Mouse (Mus musculus): ENCODE measurements around the gene Trp53bp2. TPM values are rescaled to one million over a fixed set of nuclear protein-coding genes. Genes with fewer than 3 reads are reported as not detected.

Trp53bp2 gene
- polyA plus RNA-seq, 1 experiment from 2014 or later: 12.7 TPM

DNA sequence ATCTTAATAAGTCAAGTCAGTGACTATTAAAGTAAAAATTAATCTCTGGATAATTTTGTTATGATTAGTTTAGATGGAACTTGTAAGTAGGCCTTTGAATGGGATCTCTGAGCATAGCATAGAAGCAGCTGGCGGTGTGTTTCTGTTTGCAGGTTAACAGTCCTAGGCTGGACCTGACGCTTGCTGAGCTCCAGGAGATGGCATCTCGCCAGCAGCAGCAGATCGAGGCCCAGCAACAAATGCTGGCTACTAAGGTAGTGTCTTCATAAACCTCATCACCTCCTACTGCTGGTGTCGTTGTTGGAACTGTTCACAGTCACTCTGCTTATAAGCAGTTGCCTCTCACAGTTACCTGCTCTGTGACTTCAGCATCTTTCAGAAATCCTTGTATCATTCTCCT lies 27.8 kb downstream of the Trp53bp2 start:
- peaks cover 8% of the 10 kb centered on the region for H3K4me1 ChIP-seq
- H3K27me3 ChIP-seq (replicated peaks): no peaks in the 10 kb centered on the region
- 66% methylated on average over 5 of the region's 5 CpGs for WGBS
- no peak for ATAC-seq (ENCODE audit: extremely low read depth, insufficient number of reproducible peaks, low FRiP score, low TSS enrichment)
- no peak overlapping the region for H3K4me3 ChIP-seq
- H3K9me3 ChIP-seq: no peaks in the 10 kb centered on the region
- H3K4me2 ChIP-seq: no peak overlapping the region
- H3K9ac ChIP-seq: no peak overlapping the region
- no peak overlapping the region for H3K27ac ChIP-seq (replicated peaks)
- peaks cover 80% of the 10 kb centered on the region for H3K36me3 ChIP-seq

DNA sequence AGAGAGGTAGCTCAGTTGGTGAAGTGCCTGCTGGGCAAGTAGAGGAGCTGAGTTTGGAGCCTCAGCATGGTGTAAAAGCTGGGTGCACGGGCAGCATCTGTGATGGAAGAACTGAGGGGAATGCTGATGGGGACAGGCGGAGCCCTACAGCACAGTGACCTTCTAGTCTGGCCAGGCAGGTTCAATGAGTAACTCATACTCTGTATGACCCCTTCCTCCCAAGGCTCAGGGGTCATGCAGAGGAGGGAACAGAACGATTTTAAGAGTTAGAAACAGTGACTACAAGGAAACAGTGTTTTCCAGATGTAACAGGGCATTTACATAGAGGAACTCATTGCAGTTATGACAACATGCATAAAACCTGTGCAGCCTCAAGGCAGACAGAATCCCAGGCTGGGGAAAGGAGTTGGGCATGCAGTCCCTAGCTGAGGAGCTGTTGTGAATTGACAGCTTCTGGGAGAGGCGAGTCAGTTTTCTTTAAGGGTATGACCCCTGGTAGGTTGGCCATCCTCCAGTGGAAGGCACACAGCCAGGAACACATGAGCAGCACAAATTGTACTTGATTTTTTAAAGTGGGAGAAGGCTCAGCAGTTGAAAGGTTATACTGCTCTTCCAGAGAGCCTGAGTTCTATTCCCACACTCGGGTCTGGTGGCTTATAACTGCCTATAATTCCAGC lies 30.7 kb downstream of the Trp53bp2 start:
- WGBS: 69% methylated on average over 5 of the region's 5 CpGs
- Histone ChIP-seq H3K4me2 (no peak overlapping the region), H3K9me3 (no peaks in the 10 kb centered on the region), H3K4me3 (no peak overlapping the region), H3K36me3 (peaks cover 83% of the 10 kb centered on the region), H3K27me3 (replicated peaks) (no peaks in the 10 kb centered on the region), H3K4me1 (peaks cover 8% of the 10 kb centered on the region), H3K9ac (no peak overlapping the region), H3K27ac (replicated peaks) (no peak overlapping the region)
- ATAC-seq (ENCODE audit: extremely low read depth, insufficient number of reproducible peaks, low FRiP score, low TSS enrichment): no peak

DNA sequence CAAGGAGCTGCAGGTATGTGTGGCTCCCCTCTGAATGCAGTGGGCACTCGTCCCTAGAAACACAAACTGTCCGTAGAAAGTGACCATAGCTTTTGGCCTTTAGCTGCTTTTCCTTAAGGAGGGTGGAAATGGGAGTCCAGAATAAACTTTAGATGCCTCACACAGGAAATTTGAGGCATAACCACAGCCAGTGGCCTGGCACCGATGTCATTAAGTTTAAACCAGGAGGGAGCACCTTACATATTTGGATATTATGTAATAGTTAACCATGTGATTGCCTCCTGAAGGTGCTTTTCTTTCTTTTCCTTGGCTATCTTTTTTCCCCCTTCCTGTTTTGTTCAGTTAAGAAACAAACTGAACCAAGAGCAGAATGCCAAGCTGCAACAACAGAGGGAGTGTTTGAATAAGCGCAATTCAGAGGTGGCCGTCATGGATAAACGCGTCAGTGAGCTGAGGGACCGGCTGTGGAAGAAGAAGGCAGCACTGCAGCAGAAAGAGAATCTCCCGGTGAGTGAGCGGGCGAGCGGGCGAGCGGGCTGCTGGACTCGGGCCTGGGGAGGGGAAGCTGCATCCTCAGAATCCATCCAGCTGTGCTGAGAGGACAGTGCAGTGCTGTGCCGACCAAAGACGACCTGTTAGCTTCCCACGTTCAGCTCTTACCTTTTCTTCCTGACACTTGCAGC lies 33.0 kb downstream of the Trp53bp2 start:
- Histone ChIP-seq H3K9ac (no peak overlapping the region; the same call in 1 of the 2 replicates), H3K27ac (replicated peaks) (no peak overlapping the region), H3K9me3 (no peaks in the 10 kb centered on the region), H3K4me1 (peaks cover 8% of the 10 kb centered on the region), H3K4me2 (no peak overlapping the region), H3K36me3 (peaks cover 85% of the 10 kb centered on the region), H3K27me3 (replicated peaks) (no peaks in the 10 kb centered on the region), H3K4me3 (no peak overlapping the region)
- WGBS: 87% methylated on average over 18 of the region's 18 CpGs
- ATAC-seq (ENCODE audit: extremely low read depth, insufficient number of reproducible peaks, low FRiP score, low TSS enrichment): no peak

DNA sequence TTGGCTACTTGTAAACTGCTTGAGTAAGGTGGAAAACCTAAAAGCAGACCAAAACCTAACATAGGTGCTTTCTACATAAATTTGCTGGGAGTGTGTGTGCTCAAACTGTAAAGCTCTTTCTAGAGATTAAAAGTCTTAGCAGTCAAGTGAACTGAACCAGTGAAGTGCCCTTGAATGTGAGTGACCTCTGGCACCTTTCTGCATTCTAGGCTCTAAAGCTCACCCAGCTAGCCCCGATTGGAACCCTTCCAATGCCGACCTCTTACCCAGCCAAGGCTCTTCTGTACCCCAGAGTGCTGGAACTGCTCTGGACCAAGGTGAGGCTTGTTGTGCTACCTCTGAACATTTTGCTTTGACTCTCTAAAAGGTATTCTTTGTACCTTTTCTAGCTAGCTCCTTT lies 35.1 kb downstream of the Trp53bp2 start:
- no peak overlapping the region for H3K4me3 ChIP-seq
- H3K4me1 ChIP-seq: peaks cover 8% of the 10 kb centered on the region
- peaks cover 89% of the 10 kb centered on the region for H3K36me3 ChIP-seq

DNA sequence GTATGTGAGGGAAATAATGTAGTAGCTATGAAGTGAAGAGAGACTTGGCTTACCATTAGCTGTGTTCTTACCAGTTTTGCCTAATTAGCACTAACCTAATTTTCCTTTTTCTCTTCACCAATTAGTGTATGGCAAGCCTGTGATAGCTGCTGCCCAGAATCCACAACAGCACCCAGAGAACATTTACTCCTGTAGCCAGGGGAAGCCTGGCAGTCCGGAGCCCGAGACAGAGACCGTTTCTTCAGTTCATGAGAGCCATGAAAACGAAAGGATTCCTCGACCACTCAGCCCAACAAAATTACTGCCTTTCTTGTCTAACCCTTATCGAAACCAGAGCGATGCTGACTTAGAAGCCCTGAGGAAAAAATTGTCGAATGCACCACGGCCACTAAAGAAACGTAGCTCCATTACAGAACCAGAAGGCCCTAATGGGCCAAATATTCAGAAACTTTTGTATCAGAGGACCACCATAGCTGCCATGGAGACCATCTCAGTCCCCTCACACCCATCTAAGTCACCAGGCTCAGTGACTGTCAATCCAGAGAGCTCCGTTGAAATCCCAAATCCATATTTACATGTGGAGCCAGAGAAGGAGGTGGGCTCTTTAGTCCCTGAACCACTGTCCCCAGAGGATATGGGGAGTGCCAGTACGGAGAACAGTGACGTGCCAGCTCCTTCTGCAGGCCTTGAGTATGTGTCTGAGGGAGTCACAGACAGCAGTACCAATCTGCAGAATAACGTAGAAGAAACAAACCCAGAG lies 39.5 kb downstream of the Trp53bp2 start:
- no peak for ATAC-seq (ENCODE audit: extremely low read depth, insufficient number of reproducible peaks, low FRiP score, low TSS enrichment)
- H3K9ac ChIP-seq: no peak overlapping the region
- H3K27me3 ChIP-seq (replicated peaks): no peaks in the 10 kb centered on the region
- no peak overlapping the region for H3K4me2 ChIP-seq
- H3K4me1 ChIP-seq: peaks cover 13% of the 10 kb centered on the region
- 91% methylated on average over 14 of the region's 14 CpGs for WGBS
- H3K9me3 ChIP-seq: no peaks in the 10 kb centered on the region
- H3K36me3 ChIP-seq: peaks cover 69% of the 10 kb centered on the region
- no peak overlapping the region for H3K27ac ChIP-seq (replicated peaks)
- H3K4me3 ChIP-seq: no peak overlapping the region

More for the DNA sequence above, 35.1 kb downstream of the Trp53bp2 start:
- ATAC-seq (ENCODE audit: extremely low read depth, insufficient number of reproducible peaks, low FRiP score, low TSS enrichment): no peak
- no peaks in the 10 kb centered on the region for H3K27me3 ChIP-seq (replicated peaks)
- no peak overlapping the region for H3K9ac ChIP-seq
- no peaks in the 10 kb centered on the region for H3K9me3 ChIP-seq
- WGBS: 79% methylated on average over 2 of the region's 2 CpGs
- H3K4me2 ChIP-seq: no peak overlapping the region
- H3K27ac ChIP-seq (replicated peaks): no peak overlapping the region

DNA sequence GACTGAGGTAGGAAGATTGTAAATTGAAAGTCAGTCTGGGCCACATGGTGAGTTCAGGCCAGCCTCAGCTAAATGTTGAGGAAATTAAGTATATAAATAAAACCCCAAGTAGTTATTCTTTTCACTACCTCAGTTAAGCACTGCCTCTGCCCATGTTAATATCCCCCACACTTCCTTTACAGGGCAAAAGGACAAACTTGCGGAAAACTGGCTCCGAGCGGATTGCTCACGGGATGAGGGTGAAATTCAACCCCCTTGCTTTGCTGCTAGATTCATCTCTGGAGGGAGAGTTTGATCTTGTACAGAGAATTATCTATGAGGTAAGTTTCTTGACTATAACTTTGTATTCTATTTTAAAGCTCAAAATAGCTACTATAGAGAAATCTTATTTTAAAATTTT lies 43.5 kb downstream of the Trp53bp2 start:
- Histone ChIP-seq H3K27ac (replicated peaks) (peak overlapping the region; percentile 56), H3K9ac (peak overlapping the region; percentile 37; the same call in 1 of the 2 replicates), H3K27me3 (replicated peaks) (no peaks in the 10 kb centered on the region), H3K9me3 (no peaks in the 10 kb centered on the region), H3K4me3 (no peak overlapping the region), H3K4me2 (no peak overlapping the region), H3K4me1 (peaks cover 33% of the 10 kb centered on the region), H3K36me3 (peaks cover 58% of the 10 kb centered on the region)
- ATAC-seq (ENCODE audit: extremely low read depth, insufficient number of reproducible peaks, low FRiP score, low TSS enrichment): no peak
- WGBS: 66% methylated on average over 4 of the region's 4 CpGs

DNA sequence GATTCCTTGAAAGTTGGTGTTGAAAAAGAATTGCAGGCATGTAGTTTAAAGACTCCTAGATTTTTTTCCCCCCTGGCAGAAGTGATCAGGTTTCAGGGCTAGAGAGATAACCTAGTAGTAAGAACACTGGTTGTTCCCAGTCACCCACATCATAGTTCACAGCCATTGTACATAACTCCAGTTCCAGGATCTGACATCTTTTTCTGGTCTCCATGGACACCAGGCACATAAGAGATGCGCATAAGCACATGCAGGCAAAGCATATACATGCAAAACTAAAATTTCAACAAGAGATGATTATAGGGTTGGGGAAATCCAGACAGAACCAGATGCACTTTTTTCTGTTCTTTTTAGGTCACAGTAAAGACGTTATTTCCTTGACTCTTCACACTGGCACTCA lies 46.1 kb downstream of the Trp53bp2 start:
- 82% methylated on average over 2 of the region's 2 CpGs for WGBS
- H3K4me2 ChIP-seq: peak overlapping the region; percentile 46; the same call in 1 of the 2 replicates
- no peaks in the 10 kb centered on the region for H3K9me3 ChIP-seq
- peaks cover 53% of the 10 kb centered on the region for H3K36me3 ChIP-seq
- no peaks in the 10 kb centered on the region for H3K27me3 ChIP-seq (replicated peaks)
- no peak overlapping the region for H3K9ac ChIP-seq
- no peak overlapping the region for H3K4me3 ChIP-seq
- H3K4me1 ChIP-seq: peaks cover 37% of the 10 kb centered on the region
- ATAC-seq (ENCODE audit: extremely low read depth, insufficient number of reproducible peaks, low FRiP score, low TSS enrichment): no peak
- H3K27ac ChIP-seq (replicated peaks): peak overlapping the region; percentile 61

DNA sequence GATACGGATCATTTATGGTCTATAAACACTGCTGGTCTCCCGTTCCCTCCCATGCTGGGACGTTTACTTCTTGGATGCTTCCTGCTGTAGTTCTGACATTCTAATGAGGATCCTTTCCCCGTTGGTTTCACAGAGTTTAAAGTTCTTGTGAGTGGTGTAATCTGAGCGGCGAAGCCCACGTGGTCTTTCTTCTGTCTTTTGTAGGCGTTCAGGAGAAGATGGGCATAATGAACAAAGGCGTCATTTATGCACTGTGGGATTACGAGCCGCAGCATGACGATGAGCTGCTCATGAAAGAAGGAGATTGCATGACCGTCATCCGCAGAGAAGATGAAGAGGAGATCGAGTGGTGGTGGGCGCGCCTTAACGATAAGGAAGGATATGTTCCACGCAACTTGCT lies 49.6 kb downstream of the Trp53bp2 start:
- H3K4me1 ChIP-seq: peaks cover 42% of the 10 kb centered on the region
- H3K9me3 ChIP-seq: no peaks in the 10 kb centered on the region
- H3K27me3 ChIP-seq (replicated peaks): no peaks in the 10 kb centered on the region
- H3K27ac ChIP-seq (replicated peaks): no peak overlapping the region
- no peak overlapping the region for H3K4me2 ChIP-seq
- no peak overlapping the region for H3K9ac ChIP-seq
- 86% methylated on average over 19 of the region's 19 CpGs for WGBS
- ATAC-seq (ENCODE audit: extremely low read depth, insufficient number of reproducible peaks, low FRiP score, low TSS enrichment): no peak
- H3K4me3 ChIP-seq: no peak overlapping the region
- peaks cover 57% of the 10 kb centered on the region for H3K36me3 ChIP-seq

DNA sequence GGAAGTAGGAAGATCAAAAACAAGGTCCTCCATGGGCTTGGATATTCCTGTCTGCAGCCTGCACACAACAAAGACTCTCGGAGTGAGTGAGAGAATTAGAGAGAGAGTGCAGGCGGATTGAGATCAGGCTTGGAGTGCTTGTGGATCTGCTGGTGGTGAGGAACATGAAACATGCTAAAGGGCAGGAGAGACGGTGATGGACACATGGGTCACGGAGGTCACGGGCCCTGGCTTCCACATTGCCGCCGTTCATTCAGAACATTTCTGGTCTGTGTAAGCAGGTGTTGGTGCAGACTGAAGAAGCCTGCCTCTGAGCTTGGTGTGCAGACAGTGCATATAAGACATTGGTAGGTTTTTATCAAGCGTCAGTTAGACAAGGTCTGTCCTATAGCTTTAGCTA lies 50.5 kb downstream of the Trp53bp2 start:
- Histone ChIP-seq H3K4me1 (peaks cover 36% of the 10 kb centered on the region), H3K9me3 (no peaks in the 10 kb centered on the region), H3K27me3 (replicated peaks) (no peaks in the 10 kb centered on the region), H3K36me3 (peaks cover 52% of the 10 kb centered on the region), H3K27ac (replicated peaks) (no peak overlapping the region), H3K4me3 (no peak overlapping the region), H3K4me2 (no peak overlapping the region), H3K9ac (no peak overlapping the region)
- no peak for ATAC-seq (ENCODE audit: extremely low read depth, insufficient number of reproducible peaks, low FRiP score, low TSS enrichment)
- WGBS: 82% methylated on average over 8 of the region's 8 CpGs

DNA sequence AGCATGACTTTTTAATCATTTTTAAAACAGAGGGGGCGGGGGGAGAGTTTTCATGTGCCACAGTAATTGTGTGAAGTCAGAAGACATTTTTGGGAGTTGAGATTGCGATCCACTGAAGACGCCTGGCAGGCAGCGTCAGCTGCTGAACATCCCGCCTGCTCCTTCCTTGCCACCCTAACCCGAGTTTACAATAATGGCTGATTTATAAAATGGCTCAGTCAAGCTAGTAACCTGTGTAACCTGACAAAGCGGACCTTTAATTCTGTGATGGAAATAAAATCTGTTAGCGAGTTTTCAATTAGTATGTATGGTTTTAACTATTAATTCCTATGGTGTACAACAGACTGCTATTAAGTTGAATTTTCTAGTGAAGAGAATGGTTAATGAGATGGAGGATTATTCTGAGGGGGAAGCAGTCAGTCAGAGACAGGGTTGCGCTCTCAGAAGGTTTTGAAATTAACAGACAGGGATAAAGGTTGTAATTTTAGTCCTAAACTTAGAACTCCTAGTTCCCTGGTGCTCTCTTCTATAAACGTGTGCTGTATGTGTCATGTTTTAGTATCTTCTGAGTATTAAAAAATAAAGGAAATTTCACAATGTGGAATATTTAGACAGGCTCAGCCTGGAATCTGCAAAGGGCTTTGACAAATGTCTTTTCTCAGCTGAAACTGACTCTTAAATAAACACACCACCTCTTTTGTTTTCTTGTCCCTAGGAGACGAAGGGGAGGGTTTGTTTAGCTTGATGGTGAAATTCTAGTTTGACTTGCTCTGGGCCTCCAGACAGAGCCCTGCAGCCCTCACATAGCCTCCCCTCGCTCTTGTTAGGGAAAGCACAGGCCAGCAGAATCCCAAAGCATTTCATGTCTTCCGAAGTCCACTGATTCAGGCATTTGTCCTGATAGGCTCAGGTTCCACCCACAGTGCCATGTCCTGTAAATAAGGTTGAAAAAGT lies 51.6 kb downstream of the Trp53bp2 start:
- H3K9ac ChIP-seq: 0 out of 2 replicates have a peak overlapping the region, but pooled peaks have one; percentile 5
- no peak overlapping the region for H3K4me3 ChIP-seq
- H3K27ac ChIP-seq (replicated peaks): peak overlapping the region; percentile 71
- no peaks in the 10 kb centered on the region for H3K27me3 ChIP-seq (replicated peaks)
- ATAC-seq (ENCODE audit: extremely low read depth, insufficient number of reproducible peaks, low FRiP score, low TSS enrichment): no peak
- no peak overlapping the region for H3K4me2 ChIP-seq
- peaks cover 46% of the 10 kb centered on the region for H3K36me3 ChIP-seq
- H3K9me3 ChIP-seq: no peaks in the 10 kb centered on the region
- H3K4me1 ChIP-seq: peaks cover 30% of the 10 kb centered on the region
- whole genome bisulfite sequencing: 70% methylated on average over 13 of the region's 13 CpGs

Data from heart, embryonic 13.5 days (tissue).